Mouse (Mus musculus) gastrocnemius, postnatal 4 days (tissue): ENCODE data around the gene Aurkb. TPM values are rescaled to one million over a fixed set of nuclear protein-coding genes. Genes with fewer than 3 reads are reported as not detected.
A peak's percentile ranks its signal among the peaks of the same experiment; 100 is the strongest.
"Not testable (repeated sequence)": the region's sequence is repeated elsewhere in the genome, so short reads cannot be mapped to it uniquely, and the experiment has no call there.

Source experiments
- DNase-seq, 2 experiments: peaks; one replicate each; pipeline ENCODE4 v3.0.0; 2021 to 2022; ENCODE audit warnings: low spot score in 2 of 2, mixed read lengths in 2 of 2
- total RNA-seq, 2 experiments: library from RNA; stranded (reverse); gene quantifications; 2 replicates each; pipeline ENCODE4 v1.2.3; 2021

Aurkb gene
- total RNA-seq, 2 experiments from 2014 or later = 25.6 TPM

DNA sequence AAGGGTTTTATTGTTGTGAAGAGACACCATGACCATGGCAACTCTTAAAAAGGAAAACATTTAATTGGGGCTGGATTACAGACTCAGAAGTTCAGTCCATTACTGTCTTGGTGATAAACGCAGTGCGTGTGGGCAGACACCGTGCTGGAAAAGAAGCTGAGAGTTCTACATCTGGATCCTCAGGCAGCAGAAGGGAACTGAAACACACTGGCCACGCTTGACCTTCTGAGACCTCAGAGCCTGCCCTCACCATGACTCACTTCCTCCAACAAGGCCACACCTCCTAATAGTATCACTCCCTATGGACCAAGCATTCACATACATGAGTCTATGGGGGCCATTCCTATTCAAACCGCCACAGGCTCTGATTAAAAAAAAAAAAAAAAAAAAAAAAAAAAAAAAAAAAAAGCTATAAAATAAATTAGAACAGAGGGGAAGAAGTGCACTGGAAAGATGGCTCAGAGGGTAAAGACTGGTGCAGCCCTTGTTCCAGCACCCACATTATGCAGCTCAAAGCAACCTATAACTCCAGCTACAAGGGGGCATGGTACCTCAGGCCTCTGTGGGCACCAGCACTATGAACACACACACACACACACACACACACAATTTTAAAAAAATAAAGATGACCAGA is 33.5 kb downstream of the Aurkb start:
- DNase-seq = no peak

GRCm38 (mm10) chr11:69080102-69080854 is 34.8 kb downstream of the Aurkb start:
- no peak for DNase-seq

GRCm38 (mm10) chr11:69080855-69081222 is 35.4 kb downstream of the Aurkb start:
- no peak for DNase-seq

- DNase-seq = no peak
Measured at GRCm38 (mm10) chr11:69081613-69082012, 36.2 kb downstream of the Aurkb start.

DNA sequence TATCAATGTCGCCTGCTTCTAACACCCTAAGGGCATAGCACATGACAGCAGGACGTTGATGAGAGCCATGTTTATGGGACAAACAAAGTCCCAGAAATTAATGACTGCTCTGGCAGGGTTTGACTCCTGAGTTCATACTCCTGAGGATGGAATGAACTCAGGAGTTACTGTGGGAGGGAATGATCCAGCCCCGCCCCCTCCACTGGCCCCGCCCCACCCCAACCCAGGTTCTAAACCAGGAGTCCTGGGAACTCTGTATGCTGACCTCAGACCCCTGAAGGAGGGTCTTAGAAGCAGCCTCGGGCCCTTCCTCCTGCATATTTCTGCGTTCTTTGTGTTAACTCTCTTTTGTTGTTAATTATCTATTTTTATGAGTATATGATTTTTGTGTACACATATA is 40.2 kb downstream of the Aurkb start:
- no peak for DNase-seq

GRCm38 (mm10) chr11:69086390-69086789 is 40.9 kb downstream of the Aurkb start:
- DNase-seq = peak in 1 of 2 experiments; percentile 22

- DNase-seq = peak in 1 of 2 experiments; percentile 38
Measured at GRCm38 (mm10) chr11:69087082-69087481, 41.6 kb downstream of the Aurkb start.

DNA sequence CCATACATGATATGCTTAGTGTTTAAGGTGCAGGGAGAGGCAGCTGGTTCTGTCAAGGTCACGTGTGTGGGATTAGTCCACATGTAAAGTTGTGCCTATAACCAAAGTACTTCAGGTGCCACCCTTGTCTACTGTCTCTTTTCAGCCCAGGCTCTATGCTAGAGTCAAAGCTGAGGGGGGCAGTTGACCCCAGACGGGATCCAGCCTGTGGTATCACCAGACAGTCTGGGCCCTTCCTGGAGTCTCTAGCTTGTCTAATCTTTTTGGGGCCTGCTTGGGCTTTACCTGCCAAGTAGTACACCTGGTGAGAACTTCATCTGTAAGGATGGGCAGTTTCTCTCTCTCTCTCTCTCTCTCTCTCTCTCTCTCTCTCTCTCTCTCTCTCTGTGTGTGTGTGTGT is 42.1 kb downstream of the Aurkb start:
- DNase-seq = no peak

DNA sequence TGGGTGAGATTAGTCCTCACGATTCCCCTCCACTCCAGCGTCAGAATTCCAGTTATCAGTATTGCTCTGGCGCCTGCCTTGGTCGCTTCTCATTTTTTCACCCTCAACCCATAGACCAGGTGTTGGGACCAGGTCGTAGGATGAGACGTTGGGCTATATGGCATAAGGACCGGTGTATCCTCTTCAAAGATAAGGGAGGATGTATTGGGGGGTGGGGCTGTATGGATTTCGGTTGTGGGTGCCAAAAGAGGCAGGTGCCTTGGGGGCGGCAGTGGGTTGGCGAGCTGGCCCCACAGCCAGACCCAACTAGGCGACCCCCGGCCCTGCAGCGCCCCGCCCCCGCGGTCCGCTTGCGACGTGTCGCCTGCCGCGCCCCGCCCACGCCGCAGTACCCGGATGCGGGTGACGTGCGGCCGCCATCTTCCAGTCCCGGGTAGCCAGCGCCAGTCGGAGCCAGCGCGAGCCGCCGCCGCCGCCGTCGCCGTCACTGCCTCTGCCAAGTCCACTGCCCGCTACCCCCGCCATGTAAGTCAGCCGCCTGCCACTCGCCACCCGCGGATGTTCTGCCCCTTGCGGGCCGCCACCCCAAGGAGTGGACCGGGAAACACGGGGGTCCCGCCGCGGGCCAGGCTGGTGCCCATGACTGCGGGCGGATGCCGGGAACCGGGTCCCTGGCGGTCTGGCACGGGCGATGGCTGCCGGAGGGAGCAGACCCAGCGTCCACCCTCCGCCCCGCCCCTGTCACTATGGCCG is 42.8 kb downstream of the Aurkb start, which contains the start of gene Vamp2:
TSS of gene Vamp2 (plus strand) at position 388 of the 753 bp plus-strand sequence.
- DNase-seq = peak; percentile 89 to 92

- DNase-seq = no peak
Measured at GRCm38 (mm10) chr11:69088856-69089615, 43.6 kb downstream of the Aurkb start.

GRCm38 (mm10) chr11:69089616-69090290 is 44.3 kb downstream of the Aurkb start:
- peak in 1 of 2 experiments; percentile 10 for DNase-seq

GRCm38 (mm10) chr11:69090367-69090766 is 44.9 kb downstream of the Aurkb start:
- DNase-seq = no peak

DNA sequence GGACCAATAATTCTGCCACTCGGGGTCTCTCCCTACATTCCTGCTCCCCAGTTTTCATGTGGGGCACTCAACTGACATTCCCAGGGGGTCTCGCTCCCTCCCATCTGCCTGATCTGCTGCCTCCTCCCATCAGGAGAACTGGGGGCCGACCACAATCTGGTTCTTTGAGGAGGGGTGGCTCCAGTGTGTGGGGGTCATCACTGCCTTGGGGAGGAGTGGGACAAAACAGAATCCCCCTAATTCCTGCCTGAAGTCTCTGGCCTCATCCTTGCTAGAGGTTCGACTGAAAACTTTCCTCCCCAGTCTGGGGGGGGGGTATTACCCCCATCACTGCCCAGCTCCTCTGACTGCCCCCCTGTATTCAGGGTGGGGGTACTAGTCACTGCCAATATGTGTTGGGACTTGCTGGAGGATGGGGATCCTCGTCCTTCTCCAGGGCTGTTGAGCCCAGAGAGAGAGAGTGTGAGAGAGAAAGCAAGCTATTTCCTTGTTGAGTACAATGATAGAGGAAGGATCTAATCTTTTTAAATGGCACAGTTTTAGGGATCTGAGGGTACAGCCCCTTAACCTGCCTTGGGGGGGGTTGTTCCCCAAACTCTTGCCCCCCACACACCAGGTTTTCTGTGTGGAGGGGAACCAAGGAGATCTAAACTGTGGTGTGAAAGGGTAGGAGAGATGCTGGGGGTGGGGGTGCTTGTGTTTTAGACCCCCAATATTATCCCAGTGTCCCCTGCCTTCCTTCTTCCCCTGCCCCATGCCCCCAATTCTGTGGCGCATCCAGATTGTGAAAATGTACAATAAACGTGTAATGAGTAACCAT is 46.3 kb downstream of the Aurkb start:
- no peak for DNase-seq

GRCm38 (mm10) chr11:69092386-69092751 is 46.9 kb downstream of the Aurkb start:
- peak; percentile 78 to 84 for DNase-seq

DNA sequence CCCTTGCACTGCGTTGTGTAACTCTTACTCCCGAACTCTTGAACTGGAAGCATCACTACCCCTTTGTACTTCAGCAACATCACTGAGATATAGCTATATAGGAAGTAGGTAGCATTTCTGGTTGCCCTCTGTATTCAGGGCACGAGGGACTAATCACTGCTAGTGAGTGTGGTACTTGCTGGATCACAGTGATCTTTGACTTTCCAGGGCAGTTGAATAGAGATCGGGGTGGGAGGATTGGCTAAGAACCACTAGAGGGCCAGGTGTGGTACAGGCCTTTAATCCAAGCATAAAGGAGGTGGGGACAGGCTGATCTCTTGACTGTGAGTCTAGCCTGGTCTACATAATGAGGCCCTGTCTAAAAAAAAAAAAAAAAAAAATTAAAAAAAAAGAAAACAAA is 47.4 kb downstream of the Aurkb start:
- DNase-seq = no peak

DNA sequence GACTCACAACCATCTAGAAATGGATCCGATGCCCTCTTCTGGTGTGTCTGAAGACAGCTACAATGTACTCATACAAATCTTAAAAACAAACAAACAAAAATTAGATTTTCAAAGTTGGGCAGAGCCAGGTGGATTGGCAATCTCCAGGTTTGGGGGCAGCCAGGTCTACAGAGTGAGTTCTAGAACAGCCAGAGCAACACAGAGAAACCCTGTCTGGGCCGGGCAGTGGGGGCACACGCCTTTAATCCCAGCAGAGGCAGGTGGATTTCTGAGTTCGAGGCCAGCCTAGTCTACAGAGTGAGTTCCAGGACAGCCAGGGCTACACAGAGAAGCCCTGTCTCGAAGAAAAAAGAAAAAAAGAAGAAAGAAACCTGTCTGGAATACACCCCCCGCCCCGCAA is 48.4 kb downstream of the Aurkb start:
- not testable (repeated sequence) for DNase-seq

GRCm38 (mm10) chr11:69094697-69095429 is 49.4 kb downstream of the Aurkb start, which contains the start of gene Per1:
Gene Per1, plus strand, starts transcription at chr11:69095217.
- peak; percentile 87 to 98 for DNase-seq

- DNase-seq = peak in 1 of 2 experiments; percentile 39
Measured at GRCm38 (mm10) chr11:69095511-69096231, 50.2 kb downstream of the Aurkb start.
